Mouse (Mus musculus) heart, postnatal 0 days (tissue): ENCODE results near the gene Izumo1. TPM values are rescaled to one million over a fixed set of nuclear protein-coding genes. Genes with fewer than 3 reads are reported as not detected.

Experiments
- ATAC-seq: fragments of 200-750 bp; cut with Nextera tagmentation; 2 replicates; pipeline ENCODE4 v1.8.0; 2017; ENCODE audit warnings: low read depth, moderate number of reproducible peaks, moderate library complexity; ENCODE audit not compliant: insufficient read depth
- DNase-seq: peaks from one replicate; pipeline ENCODE4 v3.0.0-alpha.2; 2016; ENCODE audit warnings: low spot score
- H3K27ac ChIP-seq: fragments of 300-500 bp; sonication (generic); 2 replicates; pipeline ENCODE4 v1.5.1; 2014; ENCODE audit warnings: low read depth, mild to moderate bottlenecking
- H3K27me3 ChIP-seq: fragments of 300-500 bp; sonication (generic); 2 replicates; pipeline ENCODE4 v1.6.1; 2014; ENCODE audit warnings: low read length, mixed read lengths; ENCODE audit not compliant: control insufficient read depth, insufficient read depth
- H3K36me3 ChIP-seq: fragments of 300-500 bp; sonication (generic); replicated peaks from 2 replicates; pipeline ENCODE4 v1.6.1; 2014; ENCODE audit warnings: low read length, mixed read lengths; ENCODE audit not compliant: control insufficient read depth, insufficient read depth
- H3K4me1 ChIP-seq: fragments of 300-500 bp; sonication (generic); 2 replicates; pipeline ENCODE4 v1.6.1; 2014; ENCODE audit warnings: antibody characterized with exemption; ENCODE audit not compliant: control insufficient read depth, insufficient read depth
- H3K4me2 ChIP-seq: fragments of 300-500 bp; sonication (generic); 2 replicates; pipeline ENCODE4 v1.6.1; 2014; ENCODE audit warnings: low read depth, mild to moderate bottlenecking, low read length, moderate library complexity
- H3K4me3 ChIP-seq: fragments of 300-500 bp; sonication (generic); 2 replicates; pipeline ENCODE4 v1.5.1; 2014; ENCODE audit warnings: low read depth, low read length
- H3K9ac ChIP-seq: fragments of 300-500 bp; sonication (generic); replicated peaks from 2 replicates; pipeline ENCODE4 v1.6.1; 2014; ENCODE audit warnings: low read depth, low read length, mixed read lengths
- H3K9me3 ChIP-seq: fragments of 300-500 bp; sonication (generic); replicated peaks from 2 replicates; pipeline ENCODE4 v1.6.1; 2016; ENCODE audit warnings: low read length; ENCODE audit not compliant: control insufficient read depth
- CTCF ChIP-seq: IDR thresholded peaks from 2 replicates; pipeline ENCODE4 v1.5.1; 2016; ENCODE audit warnings: antibody characterized with exemption, control low read depth, low read depth
- EP300 ChIP-seq: IDR thresholded peaks from 2 replicates; pipeline ENCODE4 v1.6.1; 2016; ENCODE audit warnings: antibody characterized with exemption, low read depth
- WGBS: fragments of 180-500 bp; shearing (Covaris S2); extraction: QIAGEN DNeasy Blood & Tissue Kit; methylation state at CpG from one replicate; pipeline ENCODE4 v1.1.7; 2014; 5-methylcytosine and 5-hydroxymethylcytosine counted together
- polyA plus RNA-seq: library from polyadenylated mRNA; unstranded; fragments of >200 nt; fragmentation: Nextera tagmentation; extraction: Ambion mirVana; gene quantifications from 2 replicates; pipeline ENCODE4 v1.2.1, GENCODE M21; 2015
- total RNA-seq: library from RNA; depleted of rRNA; stranded (reverse); fragments of >200 nt; gene quantifications from 2 replicates; pipeline ENCODE4 v1.2.3, GENCODE M21; 2014; ENCODE audit warnings: low replicate concordance

Gene Izumo1
- total and polyA plus RNA-seq, 2 experiments from 2014 or later, result 0.23 to 0.53 TPM

DNA sequence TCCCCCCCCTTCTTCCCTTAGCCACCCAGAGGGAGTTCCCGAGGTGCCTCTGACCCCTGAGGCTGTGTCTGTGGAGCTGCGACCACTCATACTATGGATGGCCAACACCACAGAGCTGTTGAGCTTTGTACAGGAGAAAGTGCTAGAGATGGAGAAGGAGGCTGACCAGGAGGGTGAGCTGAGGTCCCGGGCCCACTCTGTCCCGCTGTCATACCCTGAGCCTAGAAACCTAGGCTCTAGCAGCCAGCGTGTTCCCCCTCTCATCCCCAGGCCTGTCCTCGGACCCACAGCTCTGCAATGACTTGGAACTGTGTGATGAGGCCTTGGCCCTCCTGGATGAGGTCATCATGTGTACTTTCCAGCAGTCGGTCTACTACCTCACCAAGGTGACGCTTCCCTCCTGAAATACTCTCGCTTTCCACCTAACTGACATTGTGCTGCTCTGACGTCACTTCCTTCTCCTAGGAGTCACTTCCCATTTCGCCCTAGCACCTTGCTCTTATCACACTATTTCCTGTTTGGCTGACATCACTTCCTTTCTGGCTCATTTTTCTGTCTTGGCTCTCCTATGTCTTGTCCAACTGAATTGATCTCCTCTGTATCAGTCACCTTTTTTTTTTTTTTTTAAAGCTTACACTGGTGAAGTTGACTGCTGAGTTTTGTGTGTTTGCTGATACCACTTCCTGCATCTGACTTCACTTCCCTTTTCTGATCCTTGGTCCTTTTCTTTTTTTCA lies 13.5 kb downstream of the Izumo1 start:
- H3K27me3 ChIP-seq, result no peaks in the 10 kb centered on the region
- DNase-seq (peak; percentile 81), ATAC-seq (peak; percentile 19)
- no peaks in the 10 kb centered on the region for H3K9me3 ChIP-seq
- peaks cover 20% of the 10 kb centered on the region for H3K36me3 ChIP-seq
- H3K9ac ChIP-seq, result no peak overlapping the region
- no peak overlapping the region for H3K4me2 ChIP-seq
- peak overlapping the region; percentile 83 for H3K27ac ChIP-seq
- TF ChIP-seq EP300 (no peak), CTCF (no peak)
- H3K4me1 ChIP-seq, result peaks cover 10% of the 10 kb centered on the region
- WGBS, result 62% methylated on average over 11 of the region's 11 CpGs
- no peak overlapping the region for H3K4me3 ChIP-seq

DNA sequence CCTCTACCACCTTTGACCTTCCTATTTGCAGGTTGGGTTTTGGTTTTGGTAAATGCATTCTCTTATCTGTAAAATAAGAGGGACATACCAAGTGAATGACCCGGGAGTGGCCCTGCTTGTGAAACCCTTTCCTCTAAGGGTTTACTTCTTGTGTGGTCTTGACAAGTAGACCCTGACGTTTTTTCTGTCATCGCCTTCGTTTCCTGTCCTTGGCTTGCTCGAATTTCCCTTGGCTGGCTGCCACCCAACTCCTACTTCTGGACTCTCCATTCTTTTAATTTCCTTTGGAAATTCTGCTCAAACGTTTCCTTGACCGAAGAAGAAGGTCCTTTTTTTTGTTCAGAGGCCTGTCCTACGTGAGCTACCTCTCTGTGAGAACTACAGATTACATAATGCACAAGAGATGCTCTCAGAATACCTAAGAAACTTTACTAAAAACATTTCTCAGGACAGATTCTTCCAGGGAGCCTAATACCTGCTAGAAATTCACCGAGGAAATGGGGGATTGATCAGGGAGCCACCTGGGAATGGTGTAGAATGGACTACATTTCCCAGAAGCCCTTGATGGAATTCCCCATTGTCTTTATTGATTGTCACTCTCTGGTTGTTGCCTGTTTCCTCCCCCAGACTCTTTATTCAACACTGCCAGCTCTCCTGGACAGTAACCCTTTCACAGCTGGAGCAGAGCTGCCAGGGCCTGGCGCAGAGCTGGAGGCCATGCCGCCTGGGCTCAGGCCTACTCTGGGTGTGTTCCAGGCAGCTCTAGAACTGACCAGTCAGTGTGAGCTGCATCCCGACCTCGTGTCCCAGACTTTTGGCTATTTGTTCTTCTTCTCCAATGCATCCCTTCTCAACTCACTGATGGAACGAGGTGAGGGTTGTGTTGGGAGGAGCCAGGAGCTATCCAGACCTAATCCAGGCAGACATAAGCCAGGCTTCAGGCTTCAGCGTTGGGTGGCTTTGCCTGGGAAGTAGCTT lies 14.4 kb downstream of the Izumo1 start:
- Histone ChIP-seq H3K36me3 (peaks cover 18% of the 10 kb centered on the region), H3K4me3 (no peak overlapping the region), H3K9me3 (no peaks in the 10 kb centered on the region), H3K4me2 (peak overlapping the region; percentile 8; the same call in 1 of the 2 replicates), H3K27me3 (no peaks in the 10 kb centered on the region), H3K9ac (no peak overlapping the region), H3K4me1 (peaks cover 18% of the 10 kb centered on the region), H3K27ac (peak overlapping the region; percentile 83)
- TF ChIP-seq EP300, result peak; percentile 35; the same call in 1 of the 2 replicates
- no peak for TF ChIP-seq CTCF
- ATAC-seq (no peak), DNase-seq (peak; percentile 77)
- 54% methylated on average over 15 of the region's 15 CpGs for WGBS

DNA sequence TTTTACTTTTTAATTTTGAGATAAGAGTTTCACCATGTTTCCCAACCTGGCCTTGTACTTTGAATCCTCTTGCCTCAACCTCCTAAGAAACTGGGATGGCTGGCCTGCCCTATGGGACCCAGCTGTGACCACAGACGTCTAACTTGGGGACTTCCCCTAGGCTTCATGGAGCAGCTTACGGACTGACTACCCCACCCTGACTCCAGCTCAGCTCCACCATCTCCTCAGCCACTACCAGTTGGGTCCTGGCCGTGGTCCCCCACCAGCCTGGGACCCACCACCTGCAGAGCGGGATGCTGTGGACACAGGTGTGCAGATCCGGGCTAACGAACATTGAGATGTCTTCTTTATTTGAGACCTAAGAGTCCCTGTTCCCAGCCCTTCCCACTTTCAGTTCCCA lies 16.1 kb downstream of the Izumo1 start:
- DNase-seq, result no peak
- H3K4me2 ChIP-seq, result no peak overlapping the region
- 93% methylated on average over 6 of the region's 6 CpGs for WGBS

DNA sequence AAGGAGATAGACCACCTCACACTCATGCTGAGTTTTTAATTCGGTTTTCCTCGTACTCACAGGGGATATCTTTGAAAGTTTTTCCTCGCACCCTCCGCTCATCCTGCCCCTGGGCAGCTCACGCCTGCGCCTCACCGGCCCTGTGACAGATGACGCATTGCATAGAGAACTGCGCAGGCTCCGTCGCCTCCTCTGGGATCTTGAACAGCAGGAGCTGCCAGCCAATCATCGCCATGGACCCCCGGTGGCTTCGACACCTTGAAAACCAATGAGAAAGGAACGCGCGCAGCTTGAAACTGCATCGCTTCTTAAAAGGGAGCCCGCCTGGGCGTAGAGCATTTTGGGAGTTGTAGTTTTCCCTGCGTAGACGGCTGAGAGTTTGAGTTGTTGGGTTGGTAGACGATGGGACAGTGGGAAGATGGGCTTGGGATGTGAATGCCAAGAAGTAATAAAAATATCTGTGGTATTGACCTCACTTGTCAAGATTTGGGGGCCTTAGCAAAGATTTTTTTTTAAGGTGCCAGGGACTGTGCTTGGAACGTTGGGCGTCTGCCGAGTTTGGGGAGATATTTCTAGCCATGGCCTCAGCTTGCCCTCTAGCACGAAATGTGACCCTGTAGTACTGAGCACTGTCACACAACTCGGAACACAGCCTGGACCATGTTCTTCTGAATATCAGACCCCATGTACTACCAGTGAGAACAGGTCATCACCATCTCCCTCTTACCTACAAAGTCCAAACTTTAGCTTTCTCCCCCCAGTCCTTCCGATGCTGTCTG lies 17.2 kb downstream of the Izumo1 start:
- no peak overlapping the region for H3K9ac ChIP-seq
- peak; percentile 80 for ATAC-seq

More for the DNA sequence above, 16.1 kb downstream of the Izumo1 start:
- ATAC-seq, result no peak
- Histone ChIP-seq H3K4me3 (no peak overlapping the region), H3K9ac (no peak overlapping the region), H3K36me3 (peaks cover 18% of the 10 kb centered on the region), H3K27ac (no peak overlapping the region), H3K4me1 (peaks cover 34% of the 10 kb centered on the region), H3K27me3 (no peaks in the 10 kb centered on the region), H3K9me3 (no peaks in the 10 kb centered on the region)
- TF ChIP-seq CTCF, result no peak
- no peak for TF ChIP-seq EP300

DNA sequence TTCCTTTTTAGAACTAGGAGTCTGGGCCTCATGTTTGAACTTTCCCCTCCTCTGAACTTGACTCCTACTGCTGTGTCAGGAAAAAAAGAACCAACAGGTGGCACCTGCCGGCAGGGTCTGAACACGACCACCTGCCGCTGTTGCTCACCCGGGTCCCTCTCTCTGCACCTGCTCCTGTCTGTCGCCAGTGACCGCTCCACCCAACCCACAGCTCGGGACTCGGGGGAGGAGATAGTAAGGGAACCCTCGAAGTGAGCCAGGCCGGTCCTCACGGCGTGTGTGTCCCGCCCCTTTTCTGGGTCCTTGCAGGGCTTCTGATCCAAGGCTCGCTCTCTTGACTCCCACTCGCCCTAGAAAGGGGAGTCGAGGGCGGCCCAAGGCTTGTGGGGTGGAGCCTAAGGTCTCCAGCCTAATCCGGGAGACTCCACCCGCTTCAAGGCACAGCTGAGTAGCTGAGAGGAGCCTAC lies 18.0 kb downstream of the Izumo1 start, which contains the start of gene Mamstr:
Gene Mamstr (plus strand): TSS at position 417 of the 467 bp plus-strand sequence.
- Histone ChIP-seq H3K4me2 (no peak within 1 kb of the TSS), H3K9ac (no peak within 1 kb of the TSS), H3K9me3 (no peaks in the 10 kb centered on the region), H3K4me3 (no peak within 1 kb of the TSS), H3K36me3 (peaks cover 17% of the 10 kb centered on the region), H3K27ac (peak within 1 kb of the TSS; percentile 76), H3K4me1 (peaks cover 40% of the 10 kb centered on the region), H3K27me3 (no peaks in the 10 kb centered on the region)
- ATAC-seq (no peak), DNase-seq (no peak)
- WGBS, result 41% methylated on average over 17 of the region's 19 CpGs
- TF ChIP-seq EP300 (no peak), CTCF (no peak)

More for the DNA sequence above, 17.2 kb downstream of the Izumo1 start:
- Histone ChIP-seq H3K36me3 (peaks cover 18% of the 10 kb centered on the region), H3K9me3 (no peaks in the 10 kb centered on the region), H3K4me3 (no peak overlapping the region; the same call in 1 of the 2 replicates), H3K4me2 (peak overlapping the region; percentile 4; the same call in 1 of the 2 replicates), H3K27ac (no peak overlapping the region), H3K4me1 (peaks cover 40% of the 10 kb centered on the region), H3K27me3 (no peaks in the 10 kb centered on the region)
- peak; percentile 97 for DNase-seq
- TF ChIP-seq EP300, result no peak
- no peak for TF ChIP-seq CTCF
- WGBS, result 38% methylated on average over 29 of the region's 29 CpGs
